Mouse (Mus musculus): ENCODE measurements at regions not wholly inside any gene's neighbourhood (a gene's known extent, or its start where the extent isn't known, plus 50 kb on each side); places are given as distances from the start of the nearest gene placed in this dataset.

- H3K4me2 ChIP-seq (replicated peaks): no peak overlapping the region
- no peak overlapping the region for H3K9ac ChIP-seq
- H3K9me3 ChIP-seq (replicated peaks): no peaks in the 10 kb centered on the region
- ATAC-seq (ENCODE audit: low FRiP score): no peak
- no peak overlapping the region for H3K4me3 ChIP-seq
- no peaks in the 10 kb centered on the region for H3K36me3 ChIP-seq
- no peak overlapping the region for H3K27ac ChIP-seq
- H3K4me1 ChIP-seq: no peaks in the 10 kb centered on the region
- no peaks in the 10 kb centered on the region for H3K27me3 ChIP-seq
- 86% methylated on average over 4 of the region's 4 CpGs for WGBS
Observed at GRCm38 (mm10) chr12:15932067-15932466, 115.3 kb upstream of the Trib2 start.

- no peaks in the 10 kb centered on the region for H3K36me3 ChIP-seq
- ATAC-seq (ENCODE audit: low FRiP score): no peak
- H3K4me1 ChIP-seq: no peaks in the 10 kb centered on the region
- no peaks in the 10 kb centered on the region for H3K27me3 ChIP-seq
- H3K4me3 ChIP-seq: no peak overlapping the region
- no peak overlapping the region for H3K27ac ChIP-seq
- 96% methylated on average over 4 of the region's 4 CpGs for WGBS
- H3K4me2 ChIP-seq (replicated peaks): no peak overlapping the region
- no peaks in the 10 kb centered on the region for H3K9me3 ChIP-seq (replicated peaks)
- no peak overlapping the region for H3K9ac ChIP-seq
Observed at GRCm38 (mm10) chr12:15931535-15931934, 114.8 kb upstream of the Trib2 start.

GRCm38 (mm10) chr12:15930155-15930554 lies 113.4 kb upstream of the Trib2 start:
- WGBS: 94% methylated on average over 3 of the region's 3 CpGs
- Histone ChIP-seq H3K4me2 (replicated peaks) (no peak overlapping the region), H3K4me3 (no peak overlapping the region), H3K36me3 (no peaks in the 10 kb centered on the region), H3K4me1 (no peaks in the 10 kb centered on the region), H3K27me3 (no peaks in the 10 kb centered on the region), H3K9me3 (replicated peaks) (no peaks in the 10 kb centered on the region), H3K27ac (no peak overlapping the region), H3K9ac (no peak overlapping the region)
- no peak for ATAC-seq (ENCODE audit: low FRiP score)

- Histone ChIP-seq H3K4me2 (replicated peaks) (no peak overlapping the region), H3K27me3 (no peaks in the 10 kb centered on the region), H3K36me3 (no peaks in the 10 kb centered on the region), H3K27ac (no peak overlapping the region), H3K4me3 (no peak overlapping the region), H3K4me1 (no peaks in the 10 kb centered on the region), H3K9me3 (replicated peaks) (no peaks in the 10 kb centered on the region), H3K9ac (no peak overlapping the region)
- 83% methylated on average over 1 of the region's 1 CpGs for WGBS
- ATAC-seq (ENCODE audit: low FRiP score): no peak
Observed at GRCm38 (mm10) chr12:15929541-15929940, 112.8 kb upstream of the Trib2 start.

- no peaks in the 10 kb centered on the region for H3K36me3 ChIP-seq
- no peak for ATAC-seq (ENCODE audit: low FRiP score)
- no peak overlapping the region for H3K27ac ChIP-seq
- H3K27me3 ChIP-seq: no peaks in the 10 kb centered on the region
- WGBS: 90% methylated on average over 1 of the region's 1 CpGs
- H3K4me3 ChIP-seq: no peak overlapping the region
- no peak overlapping the region for H3K9ac ChIP-seq
- no peaks in the 10 kb centered on the region for H3K9me3 ChIP-seq (replicated peaks)
- H3K4me1 ChIP-seq: no peaks in the 10 kb centered on the region
- no peak overlapping the region for H3K4me2 ChIP-seq (replicated peaks)
Observed at GRCm38 (mm10) chr12:15918291-15918690, 101.6 kb upstream of the Trib2 start.

- no peak overlapping the region for H3K27ac ChIP-seq
- H3K27me3 ChIP-seq: no peaks in the 10 kb centered on the region
- no peaks in the 10 kb centered on the region for H3K9me3 ChIP-seq (replicated peaks)
- no peak for ATAC-seq (ENCODE audit: low FRiP score)
- no peaks in the 10 kb centered on the region for H3K36me3 ChIP-seq
- no peak overlapping the region for H3K9ac ChIP-seq
- H3K4me2 ChIP-seq (replicated peaks): no peak overlapping the region
- WGBS: 95% methylated on average over 1 of the region's 1 CpGs
- no peaks in the 10 kb centered on the region for H3K4me1 ChIP-seq
- H3K4me3 ChIP-seq: no peak overlapping the region
Observed at GRCm38 (mm10) chr12:15912959-15913358, 96.2 kb upstream of the Trib2 start.

- H3K36me3 ChIP-seq: no peaks in the 10 kb centered on the region
- no peak overlapping the region for H3K9ac ChIP-seq
- WGBS: 89% methylated on average over 3 of the region's 3 CpGs
- H3K4me3 ChIP-seq: no peak overlapping the region
- ATAC-seq (ENCODE audit: low FRiP score): no peak
- H3K9me3 ChIP-seq (replicated peaks): no peaks in the 10 kb centered on the region
- no peaks in the 10 kb centered on the region for H3K27me3 ChIP-seq
- no peak overlapping the region for H3K4me2 ChIP-seq (replicated peaks)
- H3K4me1 ChIP-seq: no peaks in the 10 kb centered on the region
- no peak overlapping the region for H3K27ac ChIP-seq
Observed at GRCm38 (mm10) chr12:15912491-15912890, 95.8 kb upstream of the Trib2 start.

GRCm38 (mm10) chr12:15911254-15911991 lies 94.7 kb upstream of the Trib2 start:
- ATAC-seq (ENCODE audit: low FRiP score): no peak

GRCm38 (mm10) chr12:15897539-15897938 lies 80.8 kb upstream of the Trib2 start:
- Histone ChIP-seq H3K9ac (no peak overlapping the region), H3K4me2 (replicated peaks) (no peak overlapping the region), H3K9me3 (replicated peaks) (no peaks in the 10 kb centered on the region), H3K4me1 (no peaks in the 10 kb centered on the region), H3K36me3 (no peaks in the 10 kb centered on the region), H3K4me3 (no peak overlapping the region), H3K27ac (no peak overlapping the region), H3K27me3 (no peaks in the 10 kb centered on the region)
- ATAC-seq (ENCODE audit: low FRiP score): no peak
- 77% methylated on average over 2 of the region's 2 CpGs for WGBS

More at GRCm38 (mm10) chr12:15911254-15911991, 94.7 kb upstream of the Trib2 start:
- H3K9me3 ChIP-seq (replicated peaks): no peaks in the 10 kb centered on the region
- H3K27ac ChIP-seq: no peak overlapping the region
- H3K4me3 ChIP-seq: no peak overlapping the region
- no peak overlapping the region for H3K4me2 ChIP-seq (replicated peaks)
- H3K9ac ChIP-seq: no peak overlapping the region
- 85% methylated on average over 1 of the region's 1 CpGs for WGBS
- no peaks in the 10 kb centered on the region for H3K27me3 ChIP-seq
- no peaks in the 10 kb centered on the region for H3K4me1 ChIP-seq
- H3K36me3 ChIP-seq: no peaks in the 10 kb centered on the region

GRCm38 (mm10) chr12:15896511-15896910 lies 79.8 kb upstream of the Trib2 start:
- Histone ChIP-seq H3K27ac (no peak overlapping the region), H3K9ac (no peak overlapping the region), H3K36me3 (no peaks in the 10 kb centered on the region), H3K4me3 (no peak overlapping the region), H3K9me3 (replicated peaks) (no peaks in the 10 kb centered on the region), H3K4me1 (no peaks in the 10 kb centered on the region), H3K27me3 (no peaks in the 10 kb centered on the region), H3K4me2 (replicated peaks) (no peak overlapping the region)
- no peak for ATAC-seq (ENCODE audit: low FRiP score)
- WGBS: 70% methylated on average over 3 of the region's 3 CpGs

GRCm38 (mm10) chr12:15895215-15895614 lies 78.5 kb upstream of the Trib2 start:
- no peak overlapping the region for H3K9ac ChIP-seq
- H3K27me3 ChIP-seq: no peaks in the 10 kb centered on the region
- no peak overlapping the region for H3K27ac ChIP-seq
- no peaks in the 10 kb centered on the region for H3K4me1 ChIP-seq
- H3K9me3 ChIP-seq (replicated peaks): no peaks in the 10 kb centered on the region
- H3K4me2 ChIP-seq (replicated peaks): no peak overlapping the region
- 49% methylated on average over 2 of the region's 2 CpGs for WGBS
- no peak overlapping the region for H3K4me3 ChIP-seq
- no peaks in the 10 kb centered on the region for H3K36me3 ChIP-seq
- ATAC-seq (ENCODE audit: low FRiP score): no peak

- Histone ChIP-seq H3K27ac (no peak overlapping the region), H3K9me3 (replicated peaks) (no peaks in the 10 kb centered on the region), H3K4me1 (no peaks in the 10 kb centered on the region), H3K9ac (no peak overlapping the region), H3K4me3 (no peak overlapping the region), H3K27me3 (no peaks in the 10 kb centered on the region), H3K36me3 (no peaks in the 10 kb centered on the region), H3K4me2 (replicated peaks) (no peak overlapping the region)
- 50% methylated on average over 1 of the region's 1 CpGs for WGBS
- no peak for ATAC-seq (ENCODE audit: low FRiP score)
Observed at GRCm38 (mm10) chr12:15890591-15890990, 73.9 kb upstream of the Trib2 start.

- Histone ChIP-seq H3K36me3 (no peaks in the 10 kb centered on the region), H3K9me3 (replicated peaks) (no peaks in the 10 kb centered on the region), H3K27ac (no peak overlapping the region), H3K4me2 (replicated peaks) (no peak overlapping the region), H3K9ac (no peak overlapping the region), H3K4me3 (no peak overlapping the region), H3K27me3 (no peaks in the 10 kb centered on the region), H3K4me1 (no peaks in the 10 kb centered on the region)
- WGBS: 80% methylated on average over 7 of the region's 7 CpGs
- no peak for ATAC-seq (ENCODE audit: low FRiP score)
Observed at GRCm38 (mm10) chr12:15879907-15880430, 63.2 kb upstream of the Trib2 start.
